Mouse (Mus musculus) limb, embryonic 11.5 days (tissue): ENCODE data around the gene Tubgcp6. TPM values are rescaled to one million over a fixed set of nuclear protein-coding genes. Genes with fewer than 3 reads are reported as not detected.
A peak's percentile ranks its signal among the peaks of the same experiment; 100 is the strongest.

Source experiments
- ATAC-seq: fragments of 200-750 bp; cut with Nextera tagmentation; 2 replicates; pipeline ENCODE4 v1.8.0; 2017; ENCODE audit warnings: low read depth; ENCODE audit not compliant: insufficient number of reproducible peaks, low FRiP score, low TSS enrichment
- DNase-seq: peaks from one replicate; pipeline ENCODE4 v3.0.0-alpha.2; 2015; ENCODE audit warnings: low spot score
- H3K27ac ChIP-seq: fragments of 300-500 bp; sonication (generic); replicated peaks from 2 replicates; pipeline ENCODE4 v1.5.1; 2014; ENCODE audit warnings: low read depth, mild to moderate bottlenecking, low read length
- H3K27me3 ChIP-seq: fragments of 300-500 bp; sonication (generic); 2 replicates; pipeline ENCODE4 v1.6.1; 2014; ENCODE audit warnings: mild to moderate bottlenecking, low read length, mixed read lengths; ENCODE audit not compliant: control insufficient read depth, insufficient read depth
- H3K36me3 ChIP-seq: fragments of 300-500 bp; sonication (generic); 2 replicates; pipeline ENCODE4 v1.6.1; 2014; ENCODE audit warnings: mild to moderate bottlenecking, low read length, moderate library complexity, mixed read lengths; ENCODE audit not compliant: control insufficient read depth, insufficient read depth
- H3K4me1 ChIP-seq: fragments of 300-500 bp; sonication (generic); 2 replicates; pipeline ENCODE4 v1.6.1; 2014; ENCODE audit warnings: low read length, mixed read lengths; ENCODE audit not compliant: control insufficient read depth, insufficient read depth
- H3K4me2 ChIP-seq: fragments of 300-500 bp; sonication (generic); 2 replicates; pipeline ENCODE4 v1.6.1; 2014; ENCODE audit warnings: low read depth, mild to moderate bottlenecking, moderate library complexity; ENCODE audit not compliant: severe bottlenecking
- H3K4me3 ChIP-seq: fragments of 300-500 bp; sonication (generic); 2 replicates; pipeline ENCODE4 v1.5.1; 2014; ENCODE audit warnings: low read depth, low read length
- H3K9ac ChIP-seq: fragments of 300-500 bp; sonication (generic); 2 replicates; pipeline ENCODE4 v1.6.1; 2014; ENCODE audit warnings: mild to moderate bottlenecking, low read length
- H3K9me3 ChIP-seq: fragments of 300-500 bp; sonication (generic); 2 replicates; pipeline ENCODE4 v1.6.1; 2016; ENCODE audit warnings: low read length; ENCODE audit not compliant: control insufficient read depth
- WGBS: fragments of 180-500 bp; shearing (Covaris S2); extraction: QIAGEN DNeasy Blood & Tissue Kit; methylation state at CpG from one replicate; pipeline ENCODE4 v1.1.7; 2014; 5-methylcytosine and 5-hydroxymethylcytosine counted together
- polyA plus RNA-seq: library from polyadenylated mRNA; unstranded; fragments of >200 nt; fragmentation: Nextera tagmentation; extraction: Ambion mirVana; gene quantifications from 2 replicates; pipeline ENCODE4 v1.2.1, GENCODE M21; 2014

The Tubgcp6 gene
- polyA plus RNA-seq, 1 experiment from 2014 or later, result 22.6 TPM

- ATAC-seq, result peak; percentile 27; the same call in 1 of the 2 replicates
These were observed 33.5 kb downstream of the Tubgcp6 start for GRCm38 (mm10) chr15:89089248-89090051.

GRCm38 (mm10) chr15:89088607-89089247 is 34.2 kb downstream of the Tubgcp6 start, which contains the start of gene Selenoo:
Gene Selenoo (plus strand): TSS chr15:89089084.
- WGBS, result 2% methylated on average over 38 of the region's 38 CpGs
- Histone ChIP-seq H3K9ac (peak within 1 kb of the TSS; percentile 78), H3K36me3 (peaks cover 6% of the 10 kb centered on the region), H3K4me2 (peak within 1 kb of the TSS; percentile 64), H3K4me3 (peak within 1 kb of the TSS; percentile 74), H3K27ac (no peak within 1 kb of the TSS), H3K4me1 (peaks cover 9% of the 10 kb centered on the region; the same call in 1 of the 2 replicates), H3K27me3 (no peaks in the 10 kb centered on the region), H3K9me3 (no peaks in the 10 kb centered on the region)
- ATAC-seq, result peak; percentile 86
- DNase-seq, result peak; percentile 91

More at GRCm38 (mm10) chr15:89089248-89090051, 33.5 kb downstream of the Tubgcp6 start:
- Histone ChIP-seq H3K4me1 (peaks cover 9% of the 10 kb centered on the region; the same call in 1 of the 2 replicates), H3K27ac (no peak overlapping the region), H3K4me2 (peak overlapping the region; percentile 64), H3K9me3 (no peaks in the 10 kb centered on the region), H3K36me3 (peaks cover 12% of the 10 kb centered on the region), H3K9ac (peak overlapping the region; percentile 78), H3K4me3 (peak overlapping the region; percentile 74), H3K27me3 (no peaks in the 10 kb centered on the region)
- WGBS, result 3% methylated on average over 68 of the region's 68 CpGs
- DNase-seq, result no peak

GRCm38 (mm10) chr15:89084826-89085225 is 38.1 kb downstream of the Tubgcp6 start:
- H3K36me3 ChIP-seq, result peaks cover 7% of the 10 kb centered on the region
- no peak for ATAC-seq
- no peaks in the 10 kb centered on the region for H3K9me3 ChIP-seq
- peaks cover 6% of the 10 kb centered on the region; the same call in 1 of the 2 replicates for H3K4me1 ChIP-seq
- WGBS, result 90% methylated on average over 2 of the region's 2 CpGs
- H3K27me3 ChIP-seq, result no peaks in the 10 kb centered on the region
- no peak for DNase-seq
- no peak overlapping the region for H3K27ac ChIP-seq
- no peak overlapping the region for H3K9ac ChIP-seq
- H3K4me2 ChIP-seq, result no peak overlapping the region
- H3K4me3 ChIP-seq, result no peak overlapping the region

DNA sequence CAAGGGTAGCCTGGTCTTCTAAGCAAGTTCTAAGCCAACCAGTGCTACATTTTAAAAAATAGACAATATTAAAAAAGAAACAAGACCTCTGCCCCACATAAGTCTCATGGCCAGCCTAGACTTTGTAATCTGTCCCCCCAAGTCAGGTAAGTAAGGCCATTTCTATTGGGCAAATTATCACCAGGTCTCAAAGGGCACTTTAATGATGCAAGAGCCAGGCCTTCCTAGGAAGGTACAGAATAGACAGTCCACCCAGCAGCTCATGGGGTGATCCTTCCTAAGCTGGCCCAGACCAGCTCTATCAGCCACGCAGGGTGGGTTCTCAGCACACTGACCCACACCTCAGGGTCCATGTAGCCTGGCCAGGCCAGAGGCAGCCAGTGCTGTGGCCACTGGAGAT is 39.0 kb downstream of the Tubgcp6 start:
- Histone ChIP-seq H3K4me1 (0 out of 2 replicates have a peak, but pooled peaks cover 5% of the 10 kb centered on the region), H3K9me3 (no peaks in the 10 kb centered on the region), H3K4me3 (no peak overlapping the region), H3K36me3 (peaks cover 7% of the 10 kb centered on the region), H3K4me2 (no peak overlapping the region), H3K9ac (no peak overlapping the region), H3K27me3 (no peaks in the 10 kb centered on the region), H3K27ac (no peak overlapping the region)
- WGBS, result 96% methylated on average over 1 of the region's 1 CpGs
- DNase-seq, result no peak
- ATAC-seq, result no peak

- peak overlapping the region; percentile 27; the same call in 1 of the 2 replicates for H3K9ac ChIP-seq
- DNase-seq (no peak), ATAC-seq (no peak)
- H3K4me3 ChIP-seq, result no peak overlapping the region
- H3K4me1 ChIP-seq, result peaks cover 25% of the 10 kb centered on the region
- peak overlapping the region; percentile 33; the same call in 1 of the 2 replicates for H3K27ac ChIP-seq
- H3K9me3 ChIP-seq, result no peaks in the 10 kb centered on the region
- H3K4me2 ChIP-seq, result peak overlapping the region; percentile 22; the same call in 1 of the 2 replicates
- peaks cover 3% of the 10 kb centered on the region; the same call in 1 of the 2 replicates for H3K36me3 ChIP-seq
- H3K27me3 ChIP-seq, result no peaks in the 10 kb centered on the region
- 44% methylated on average over 9 of the region's 9 CpGs for WGBS
These were observed 44.6 kb downstream of the Tubgcp6 start for GRCm38 (mm10) chr15:89078208-89078836.

DNA sequence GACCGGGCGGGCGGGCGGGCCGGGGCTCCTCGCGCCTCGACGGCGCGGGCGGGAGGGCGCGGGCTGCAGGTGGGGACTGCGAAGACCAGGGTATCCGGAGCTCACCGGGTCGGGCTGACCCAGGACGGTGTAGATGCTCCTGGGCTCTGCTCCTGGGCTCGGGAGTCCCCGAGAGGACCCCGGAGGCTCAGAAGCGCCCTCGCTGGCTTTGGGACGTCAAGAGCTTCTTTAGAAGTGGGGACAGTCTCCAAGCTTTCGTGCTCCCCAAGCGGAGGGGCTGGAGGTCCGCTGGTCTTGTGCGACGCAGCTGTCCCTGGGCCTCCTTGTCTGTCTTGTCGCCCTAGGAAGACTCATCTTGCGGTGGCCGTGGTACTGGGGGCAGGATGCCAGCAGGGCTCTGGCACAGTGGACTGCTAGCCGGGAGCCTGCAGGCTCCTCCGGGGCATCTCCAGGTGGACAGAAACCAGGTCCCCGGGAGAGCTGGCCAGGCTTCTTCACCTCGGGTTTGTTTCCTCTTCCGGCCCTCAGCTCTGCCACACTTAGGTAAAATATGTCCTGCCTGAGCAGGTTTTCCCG is 46.7 kb downstream of the Tubgcp6 start:
- 0 out of 2 replicates have a peak overlapping the region, but pooled peaks have one; percentile 0 for H3K27ac ChIP-seq
- ATAC-seq, result no peak
- H3K9me3 ChIP-seq, result no peaks in the 10 kb centered on the region
- DNase-seq, result peak; percentile 63
- no peaks in the 10 kb centered on the region for H3K27me3 ChIP-seq
- H3K9ac ChIP-seq, result peak overlapping the region; percentile 75
- peak overlapping the region; percentile 87 for H3K4me2 ChIP-seq
- WGBS, result under 1% methylated on average over 33 of the region's 39 CpGs
- H3K4me3 ChIP-seq, result peak overlapping the region; percentile 62
- H3K36me3 ChIP-seq, result no peaks in the 10 kb centered on the region
- peaks cover 25% of the 10 kb centered on the region for H3K4me1 ChIP-seq

- peaks cover 25% of the 10 kb centered on the region for H3K4me1 ChIP-seq
- under 1% methylated on average over 46 of the region's 59 CpGs for WGBS
These were observed 47.3 kb downstream of the Tubgcp6 start for GRCm38 (mm10) chr15:89075478-89076147.

More at GRCm38 (mm10) chr15:89075478-89076147, 47.3 kb downstream of the Tubgcp6 start:
- Histone ChIP-seq H3K36me3 (no peaks in the 10 kb centered on the region), H3K9me3 (no peaks in the 10 kb centered on the region), H3K27ac (peak overlapping the region; percentile 62), H3K4me3 (peak overlapping the region; percentile 62), H3K4me2 (peak overlapping the region; percentile 87), H3K9ac (peak overlapping the region; percentile 75), H3K27me3 (no peaks in the 10 kb centered on the region)
- peak; percentile 91 for DNase-seq
- ATAC-seq, result peak; percentile 90
